Mouse (Mus musculus) common myeloid progenitor, adult 5-6 weeks (primary cell): ENCODE measurements around the gene Gm12830. TPM values are rescaled to one million over a fixed set of nuclear protein-coding genes. Genes with fewer than 3 reads are reported as not detected.

Source experiments
- ATAC-seq: replicated peaks from 2 replicates; pipeline ENCODE4 v1.8.0; 2016; ENCODE audit warnings: low read depth, mild to moderate bottlenecking, moderate TSS enrichment, inconsistent platforms; ENCODE audit not compliant: poor library complexity, severe bottlenecking
- total RNA-seq: library from RNA; stranded (forward); fragments of 200-1000, 187-1606 nt; gene quantifications from 2 replicates; pipeline ENCODE4 v1.2.3, GENCODE M21; 2017

Gene Gm12830
- total RNA-seq, result not detected in 2 replicates

DNA sequence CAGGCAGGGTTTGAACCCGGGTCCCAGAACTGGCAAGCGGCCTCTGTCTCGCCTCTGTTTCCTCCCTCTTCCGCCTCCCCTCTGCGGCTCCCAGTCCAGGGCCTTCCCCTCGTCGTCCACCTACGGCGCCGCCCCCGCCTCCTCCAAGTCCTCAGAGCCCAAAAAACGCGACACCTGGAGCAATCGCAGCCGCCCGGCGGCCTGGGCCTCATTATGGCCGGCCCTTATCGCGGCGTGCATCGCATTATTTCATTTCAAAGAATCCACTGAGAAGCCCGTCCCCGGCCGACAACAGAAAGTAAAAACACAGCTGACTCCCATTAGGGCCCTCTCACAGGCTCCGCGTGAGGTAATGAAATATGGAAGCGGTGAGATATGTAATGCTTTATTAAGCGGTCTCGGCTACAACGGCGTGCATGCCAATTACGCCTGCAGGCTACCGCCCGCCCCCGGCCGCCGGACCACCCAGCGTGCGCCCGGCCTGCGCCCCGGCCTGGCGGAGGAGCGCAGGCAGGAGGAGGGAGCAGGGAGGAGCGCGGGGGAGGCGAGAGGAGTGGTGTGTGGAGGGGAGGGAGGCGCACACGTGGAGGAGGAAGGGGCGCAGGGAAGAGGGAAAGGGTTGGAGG lies at the start of gene Gm12830:
TSS of gene Gm12830 (plus strand) at position 156 of the 626 bp plus-strand sequence.
- ATAC-seq, result peak; percentile 74

DNA sequence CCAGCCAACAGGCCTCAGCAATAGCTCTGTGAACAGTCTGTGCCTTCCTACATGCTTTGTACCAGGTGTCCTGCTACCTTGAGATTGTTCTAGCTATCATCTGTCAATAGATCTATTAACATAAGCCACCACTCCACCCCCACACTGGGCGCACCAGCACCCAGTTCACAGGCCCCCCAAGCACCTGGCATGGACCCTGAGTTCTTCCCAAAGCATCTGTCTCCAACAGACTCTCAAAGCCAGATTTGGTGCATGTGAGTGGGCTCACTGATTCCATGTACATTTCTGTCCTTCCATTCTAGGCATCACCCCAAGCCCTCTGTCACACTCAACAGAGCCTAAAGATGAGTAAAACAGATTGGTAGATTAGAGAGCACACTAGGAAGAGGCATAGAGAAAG lies 48.2 kb upstream of the Gm12830 start:
- ATAC-seq, result no peak

DNA sequence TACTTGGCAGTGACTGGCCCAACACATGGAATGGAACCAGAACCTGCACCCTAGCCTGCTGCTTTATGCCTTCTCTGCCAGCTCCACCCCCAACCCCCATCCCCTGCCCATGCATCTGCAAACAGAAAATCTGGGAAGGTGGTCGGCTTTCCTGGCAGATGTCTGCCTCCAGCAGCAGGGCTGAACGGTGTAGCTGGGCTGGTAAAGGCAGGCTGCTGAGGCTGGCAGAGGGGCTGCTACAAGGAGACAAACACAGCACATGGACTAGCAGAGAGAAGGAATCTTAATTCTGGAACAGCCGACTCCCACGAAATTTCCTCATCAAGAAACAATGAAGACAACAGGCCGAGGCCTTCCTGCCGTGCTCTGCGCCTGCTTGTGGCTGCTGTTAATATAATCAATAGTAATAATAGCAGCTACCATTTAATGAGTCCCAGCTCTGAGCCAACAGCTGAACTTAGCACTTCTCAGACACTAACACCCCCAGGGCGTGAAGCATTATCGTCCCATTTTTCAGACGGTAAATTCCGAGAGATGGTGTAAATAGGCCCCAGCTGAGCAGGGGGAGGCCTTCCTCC lies 43.8 kb upstream of the Gm12830 start:
- no peak for ATAC-seq

DNA sequence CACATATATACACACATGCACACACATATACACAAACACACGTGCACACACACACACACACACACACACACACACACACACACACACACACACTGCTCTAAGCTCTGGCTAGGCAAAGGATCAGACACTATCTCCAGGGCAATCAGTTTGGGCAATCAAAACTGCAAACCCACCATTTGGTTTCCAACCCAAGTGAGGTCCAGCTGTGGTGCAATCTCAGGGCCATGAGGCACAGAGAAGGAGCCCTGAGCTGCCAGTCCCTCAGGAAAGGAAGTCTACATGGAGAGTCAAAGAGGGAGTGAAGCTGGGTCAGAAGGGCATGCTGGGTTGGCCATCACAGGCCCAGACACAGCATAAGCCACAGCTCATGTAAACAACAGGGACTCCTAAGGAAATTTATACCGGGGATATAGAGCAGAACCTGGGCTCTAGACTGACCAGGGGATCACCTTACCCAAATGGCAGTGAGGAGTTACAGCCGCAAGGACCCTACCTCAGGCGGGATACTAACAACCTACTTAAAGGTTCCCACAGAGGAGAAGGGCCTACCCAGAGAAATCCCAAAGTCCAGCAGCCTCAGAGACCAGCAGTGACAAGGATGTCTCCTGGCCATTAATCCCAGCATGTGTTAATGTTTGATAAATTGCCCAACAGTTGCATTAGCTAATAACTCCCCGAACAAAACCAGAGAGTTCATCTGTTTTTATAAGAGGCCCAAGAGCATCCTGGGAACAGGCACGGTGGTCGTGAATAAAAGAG lies 42.6 kb upstream of the Gm12830 start:
- ATAC-seq, result no peak; the same call in 1 of the 2 replicates

DNA sequence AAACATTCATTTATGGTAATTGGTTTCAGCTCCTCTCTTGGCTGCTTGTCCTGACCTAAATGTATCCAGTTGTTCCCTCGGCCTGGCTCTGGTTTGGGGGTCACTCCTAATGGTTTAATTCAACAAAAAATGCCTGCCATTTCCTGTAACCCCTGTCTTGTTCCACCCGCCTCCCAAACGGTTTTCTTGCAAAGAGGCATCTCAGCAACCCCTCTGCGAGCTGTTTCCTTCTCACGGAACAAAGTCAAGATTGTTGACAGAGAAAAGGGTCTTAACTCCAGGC lies 42.1 kb upstream of the Gm12830 start:
- no peak for ATAC-seq

DNA sequence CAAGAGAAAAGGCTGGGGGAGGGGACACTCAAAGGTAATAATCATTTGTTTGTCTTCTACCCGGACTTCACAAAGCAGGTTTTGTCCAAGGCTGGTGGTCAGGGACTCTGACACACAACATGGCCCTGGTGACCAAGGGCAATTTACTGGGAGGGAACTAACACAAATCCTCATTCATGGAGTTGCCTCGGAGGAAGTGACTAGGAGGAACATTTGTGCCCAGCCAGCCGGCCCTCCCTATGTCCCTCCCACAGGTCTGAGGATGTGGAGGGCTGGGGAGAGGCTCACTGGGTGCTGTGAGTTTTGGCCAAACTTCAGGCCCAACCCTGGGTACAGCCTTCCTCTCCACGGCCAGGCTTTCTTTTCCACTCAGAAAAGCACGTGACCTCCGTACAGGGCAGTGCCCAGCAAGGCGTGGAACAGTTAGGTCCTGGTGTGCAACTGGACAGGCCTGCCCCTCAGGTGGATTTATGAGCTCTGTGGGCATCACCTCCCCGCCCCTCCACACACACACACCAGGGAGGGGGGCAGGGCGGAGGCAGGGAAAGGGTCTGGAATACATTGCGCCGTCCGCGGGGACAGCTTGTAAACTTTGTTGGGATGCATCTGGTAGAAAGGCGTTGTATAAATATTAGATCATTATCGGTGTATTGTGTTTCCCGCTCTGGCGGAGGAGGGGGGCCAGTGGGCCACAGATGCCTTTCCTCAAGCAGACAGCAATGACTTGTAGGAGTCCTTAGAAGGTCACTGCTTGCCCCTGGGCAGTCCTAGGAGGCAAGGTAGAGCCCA lies 41.6 kb upstream of the Gm12830 start:
- ATAC-seq, result no peak

DNA sequence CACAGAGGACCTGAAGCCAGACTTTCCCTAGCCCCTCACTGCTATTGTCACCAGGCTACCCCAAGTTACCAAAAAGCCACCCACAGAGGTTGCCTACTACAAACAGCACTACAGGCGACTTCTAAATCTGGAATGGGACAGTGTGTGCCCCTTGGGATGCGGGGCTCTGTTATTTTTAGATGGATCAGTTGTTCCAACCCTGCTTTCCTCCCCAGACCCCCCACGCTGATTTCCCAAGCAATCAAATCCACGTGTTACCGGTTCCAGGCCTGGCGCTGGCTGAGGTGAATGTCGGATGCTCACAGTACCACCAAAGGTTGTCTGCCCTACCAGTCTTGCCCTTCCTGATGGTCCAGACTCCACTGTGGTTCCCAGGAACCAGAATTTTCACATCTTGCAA lies 38.7 kb upstream of the Gm12830 start:
- no peak for ATAC-seq

DNA sequence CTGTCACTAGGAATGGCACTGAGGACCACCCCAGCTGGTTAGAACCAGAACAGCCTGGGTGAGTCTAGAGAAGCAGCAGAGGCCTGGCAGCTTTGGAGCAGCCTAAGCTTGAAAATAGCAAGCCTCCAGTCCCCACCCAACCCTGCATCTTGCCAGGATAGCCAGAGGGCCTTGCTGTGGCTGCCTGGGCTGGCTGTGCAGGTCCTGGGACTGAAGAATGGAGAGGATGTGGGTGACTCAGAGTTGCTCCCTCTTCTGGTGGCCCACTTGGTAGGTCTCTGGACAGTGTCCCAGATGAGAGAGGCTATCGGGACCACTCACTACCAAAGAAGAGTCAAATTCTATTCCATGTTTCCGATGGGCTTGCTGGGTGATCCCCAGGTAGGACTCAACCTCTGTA lies 36.8 kb upstream of the Gm12830 start:
- no peak for ATAC-seq

DNA sequence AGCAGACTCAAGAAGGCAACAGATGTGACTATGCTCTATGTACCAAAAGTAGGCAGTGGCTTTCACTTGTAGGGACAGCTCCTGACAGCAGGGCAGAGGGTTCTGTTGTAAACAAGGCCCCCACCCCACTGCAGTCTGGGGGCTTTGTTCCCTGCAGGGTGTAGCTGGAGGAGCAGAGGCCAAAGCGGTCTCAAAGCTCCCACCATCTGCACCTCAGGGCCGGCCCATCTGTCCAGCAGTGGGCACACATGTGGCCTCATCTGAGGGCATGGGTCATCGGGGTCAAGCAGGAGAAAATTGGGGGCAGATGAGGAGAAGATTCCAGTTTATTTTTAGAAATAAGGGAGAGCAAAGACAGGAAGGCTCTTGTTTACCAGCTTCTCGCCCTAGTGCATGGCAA lies 32.7 kb upstream of the Gm12830 start:
- no peak for ATAC-seq

DNA sequence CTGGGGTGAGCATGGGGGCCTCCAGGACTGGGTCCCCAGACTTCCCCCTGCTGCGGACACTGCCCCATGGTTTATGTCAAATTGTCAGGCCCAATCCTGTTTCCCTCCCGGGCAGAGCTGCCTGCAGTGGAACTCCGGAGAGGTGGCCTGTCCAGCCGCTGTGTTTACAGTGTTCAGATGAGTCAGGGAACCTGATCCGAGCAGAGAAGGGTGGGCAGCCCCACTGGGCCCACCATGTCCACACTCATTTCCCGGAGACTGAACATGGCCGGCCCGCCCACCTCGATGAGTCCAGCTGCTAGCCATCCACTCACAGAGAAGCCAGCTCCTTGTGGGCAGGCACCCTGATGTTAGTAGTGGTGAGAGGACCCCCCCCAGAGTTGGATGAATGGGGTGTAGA lies 29.9 kb upstream of the Gm12830 start:
- no peak for ATAC-seq

DNA sequence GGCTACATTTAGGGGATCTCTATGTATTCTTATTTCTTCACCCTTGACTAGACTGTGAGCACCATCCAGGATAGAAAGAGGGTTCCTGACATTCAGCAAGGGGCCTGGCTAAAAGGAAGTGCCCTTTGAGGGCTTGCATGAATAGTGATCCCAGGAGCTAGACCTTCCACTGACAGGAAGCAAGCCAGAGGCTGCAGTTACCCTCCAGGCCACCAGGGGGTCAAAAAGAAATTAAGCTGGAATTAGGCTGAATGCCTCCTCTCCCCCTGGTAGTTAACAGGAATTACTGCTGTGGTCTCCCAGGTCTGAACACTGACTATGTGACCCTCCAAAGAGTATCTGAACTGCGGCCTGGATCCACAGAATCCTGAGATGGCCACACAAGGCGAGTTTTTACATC lies 27.7 kb upstream of the Gm12830 start:
- peak; percentile 58 for ATAC-seq

DNA sequence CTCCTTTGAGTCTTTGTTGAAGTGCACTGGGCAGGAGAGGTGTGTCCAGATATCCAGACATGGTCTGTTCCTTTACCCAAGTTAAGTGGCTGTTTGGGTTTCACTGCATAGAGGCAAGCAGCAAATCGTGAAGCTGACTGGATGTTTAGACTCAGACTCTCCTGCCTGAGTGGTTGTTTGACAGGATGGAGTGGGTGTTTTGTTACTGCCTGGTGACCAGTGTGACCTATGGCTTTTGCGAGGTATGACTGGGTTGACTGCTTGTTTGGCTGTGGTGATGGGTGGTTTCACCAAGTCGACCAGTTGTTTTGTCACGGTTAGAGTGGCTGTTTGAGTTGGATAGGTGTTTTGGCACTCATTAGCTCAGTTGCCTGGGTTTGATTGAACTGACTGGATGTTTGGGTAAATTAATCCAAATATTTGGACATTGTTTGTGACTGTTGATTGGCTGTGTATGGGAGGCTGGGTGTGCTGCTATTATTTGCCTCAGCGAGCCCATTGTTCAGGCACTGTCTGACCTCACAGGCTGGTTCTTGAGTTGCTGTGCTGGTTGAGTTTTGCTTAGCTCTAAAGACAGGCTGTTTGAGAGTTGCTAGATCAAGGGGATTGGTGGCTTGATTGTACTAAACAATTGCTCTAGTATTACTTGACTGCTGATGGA lies 24.1 kb upstream of the Gm12830 start:
- no peak for ATAC-seq

DNA sequence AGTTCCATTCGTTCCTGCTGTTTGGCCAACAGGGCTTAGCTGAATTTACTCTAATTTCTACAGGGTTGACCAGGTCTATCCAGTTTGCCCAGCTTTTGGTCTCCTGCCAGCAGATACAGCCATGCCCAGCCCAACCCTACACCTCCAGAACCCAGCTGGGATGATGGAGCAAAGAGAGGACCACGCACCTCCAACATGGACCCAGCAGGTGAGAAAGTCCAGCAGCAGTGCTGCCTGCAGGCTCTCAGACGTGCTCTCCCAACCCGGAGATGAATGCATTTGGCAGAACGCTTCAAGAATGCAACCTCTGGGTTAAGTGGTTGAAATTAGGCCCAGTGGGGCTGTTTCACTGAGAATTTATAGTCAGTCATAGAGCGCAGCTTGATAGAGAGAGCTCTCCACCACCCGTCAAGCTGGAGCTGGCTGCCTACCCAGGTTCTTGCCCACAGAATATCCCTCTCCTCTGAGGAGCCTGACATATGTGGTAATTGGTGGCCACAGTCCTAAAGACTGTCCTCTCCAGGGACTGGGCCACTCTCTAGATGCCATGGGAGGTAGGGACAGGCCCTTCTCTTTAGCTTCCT lies 23.4 kb upstream of the Gm12830 start:
- no peak for ATAC-seq

DNA sequence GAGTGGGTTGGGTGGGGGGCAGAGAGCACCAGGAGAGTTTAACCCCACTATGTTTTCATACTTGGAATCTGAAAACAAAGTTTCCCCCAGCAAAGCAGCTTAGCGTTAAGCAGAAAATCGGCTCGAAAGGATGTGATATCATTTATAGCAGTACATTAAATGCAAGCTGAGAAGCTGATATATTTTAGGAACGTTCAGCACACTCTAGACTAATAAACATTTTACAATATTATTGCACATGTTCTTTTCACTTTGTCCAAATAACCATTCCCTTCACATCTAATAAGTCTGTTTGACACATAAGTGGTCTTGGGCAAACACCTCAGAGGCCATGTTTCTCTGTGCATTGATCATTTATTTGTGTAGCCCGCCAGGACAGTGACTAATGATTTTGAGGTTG lies 17.4 kb upstream of the Gm12830 start:
- no peak for ATAC-seq

DNA sequence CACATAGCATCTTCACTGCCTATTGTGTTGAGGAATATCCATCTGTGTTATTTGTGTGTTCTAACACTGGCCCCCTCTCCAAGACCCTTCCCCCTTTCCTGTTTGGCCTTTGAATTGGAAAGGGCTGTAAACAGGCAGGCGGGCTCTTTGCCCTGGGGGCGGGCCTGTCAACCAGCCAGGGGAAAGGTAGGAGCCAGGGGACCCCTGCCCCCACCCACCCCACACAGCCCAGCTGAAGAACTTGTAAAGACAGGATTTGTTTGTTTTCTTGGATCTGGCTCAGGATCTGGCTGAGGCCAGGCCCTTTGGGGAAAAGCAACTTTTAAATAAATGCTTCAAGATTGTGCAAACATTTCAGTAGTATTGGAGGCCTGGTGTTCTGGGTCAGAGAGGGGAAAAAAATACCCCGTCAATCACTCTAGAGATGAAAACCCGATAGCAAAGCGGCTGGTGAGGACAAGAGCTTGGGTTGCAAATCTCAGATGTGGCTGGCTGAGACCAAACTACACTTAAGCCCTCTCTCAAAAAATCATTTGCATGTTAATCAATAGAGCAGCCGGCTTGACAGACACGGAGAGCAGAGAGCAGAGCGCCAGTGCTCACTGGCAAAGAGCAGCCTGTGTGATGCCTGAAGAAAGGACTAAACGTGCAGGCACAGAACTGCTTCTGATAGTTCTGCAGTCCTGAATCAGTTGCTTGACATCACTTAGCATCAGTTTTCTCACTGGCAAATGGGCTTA lies 2.4 kb upstream of the Gm12830 start:
- ATAC-seq, result no peak

DNA sequence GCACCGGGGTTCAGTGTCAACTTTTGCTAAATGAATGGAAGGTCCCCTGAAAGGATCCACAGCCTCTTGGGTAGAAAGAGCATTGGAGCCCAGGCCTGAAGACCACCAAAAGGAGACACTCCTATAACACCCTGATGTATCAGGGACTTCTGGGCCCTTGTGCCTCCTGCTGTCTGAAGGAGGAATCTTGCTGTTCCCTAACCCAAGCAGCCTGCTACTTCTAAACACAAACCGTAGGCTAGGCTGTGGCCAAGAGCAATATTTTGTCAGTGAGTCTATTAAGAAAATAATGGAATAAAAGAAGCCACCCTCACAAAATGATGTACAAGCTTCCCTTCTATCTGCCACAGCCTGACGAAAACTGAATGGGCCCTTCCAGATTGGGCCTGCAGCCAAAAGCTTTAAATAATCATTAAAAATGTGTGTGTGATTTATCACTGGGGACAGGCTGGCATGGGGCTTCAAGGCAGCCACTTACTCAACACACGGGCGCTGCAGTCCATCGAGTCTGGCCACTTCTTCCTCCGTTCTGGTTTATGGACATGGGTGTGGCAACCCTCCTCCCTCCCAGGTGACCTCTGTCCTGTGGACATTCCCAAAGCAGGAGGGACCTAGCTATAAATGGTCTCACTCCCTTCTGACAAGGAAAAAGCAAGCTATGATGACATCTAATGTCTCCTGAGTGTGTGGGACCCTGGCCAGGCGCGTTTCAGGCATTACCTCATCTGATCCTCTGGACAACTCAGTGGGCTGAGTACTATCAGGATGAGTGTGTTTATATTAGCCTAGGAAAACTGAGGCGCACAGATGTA lies 13.5 kb downstream of the Gm12830 start:
- no peak for ATAC-seq

DNA sequence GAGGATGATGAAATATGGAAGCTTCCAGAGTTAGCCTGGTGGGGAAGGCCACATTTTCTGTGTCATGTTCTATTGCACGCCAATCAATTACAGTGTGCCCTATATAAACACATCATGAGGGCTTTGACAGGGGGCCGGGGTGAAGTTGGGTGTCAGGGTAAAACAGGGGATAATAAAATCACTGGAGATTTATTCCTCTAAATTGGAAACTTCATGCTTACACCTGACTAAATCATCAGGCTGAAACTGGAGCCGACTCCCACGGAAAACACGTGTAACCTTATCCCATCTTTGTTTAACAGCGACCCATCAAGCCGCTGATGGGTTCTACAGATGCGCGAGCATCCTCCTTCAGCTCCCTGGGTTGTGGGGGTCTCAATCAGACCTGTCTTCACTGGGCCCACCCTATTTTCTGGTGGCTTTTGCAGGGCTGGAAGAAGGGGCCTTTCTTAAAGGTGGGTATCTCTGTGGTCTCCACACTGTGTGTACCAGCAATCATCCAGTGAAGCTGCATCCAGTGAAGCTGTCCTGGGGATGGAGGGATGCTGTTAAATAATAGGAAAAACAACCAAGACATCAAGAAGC lies 19.9 kb downstream of the Gm12830 start:
- ATAC-seq, result no peak

DNA sequence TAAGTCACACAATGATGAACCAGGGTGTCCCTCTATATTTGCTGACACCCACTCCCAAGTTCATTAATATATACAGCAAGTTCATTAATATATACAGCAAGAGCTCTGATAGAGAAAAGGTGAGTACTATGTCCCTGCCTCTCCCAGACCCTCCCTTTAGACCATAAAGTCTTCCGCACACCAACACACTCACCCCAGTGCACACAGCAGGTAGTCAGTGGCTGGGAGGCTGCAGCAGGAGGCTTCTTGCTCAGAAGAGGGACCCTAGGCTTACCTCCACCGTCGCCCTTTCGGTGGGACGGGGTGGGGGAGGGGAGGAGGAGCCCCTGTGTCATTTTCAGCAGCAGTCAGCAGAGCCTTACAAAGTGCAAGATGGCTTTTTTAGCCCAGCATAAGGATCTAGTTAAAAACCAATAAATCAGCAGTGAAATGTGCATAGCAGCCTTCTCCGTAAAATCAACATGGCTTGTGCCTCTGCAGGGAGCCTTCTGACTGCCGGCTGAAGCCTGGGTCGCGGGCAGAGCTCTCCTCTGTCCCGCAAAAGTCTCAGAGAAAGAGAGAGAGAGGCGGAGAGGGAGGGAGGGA lies 20.9 kb downstream of the Gm12830 start:
- no peak for ATAC-seq
